Mouse (Mus musculus): Measurements from ENCODE around the gene Vapa.

- TF ChIP-seq CTCF (IDR thresholded peaks at IDR 0.05; ENCODE audit: control insufficient read depth, insufficient read depth, low read length) = no peak
- TF ChIP-seq POLR2A (IDR thresholded peaks at IDR 0.05; ENCODE audit: borderline replicate concordance, control insufficient read depth, low read depth, low read length) = no peak
Observed at GRCm38 (mm10) chr17:65604315-65604714, 9.0 kb downstream of the Vapa start.

Data from bone marrow, adult 2 months (tissue).